Mouse (Mus musculus) heart, embryonic 14.5 days (tissue): ENCODE results near the gene Ttll1. TPM values are rescaled to one million over a fixed set of nuclear protein-coding genes. Genes with fewer than 3 reads are reported as not detected.

Source experiments
- ATAC-seq: fragments of 200-750 bp; cut with Nextera tagmentation; 2 replicates; pipeline ENCODE4 v1.8.0; 2017; ENCODE audit warnings: low read depth, moderate TSS enrichment; ENCODE audit not compliant: insufficient number of reproducible peaks, insufficient read depth, low FRiP score
- H3K27ac ChIP-seq, 2 experiments: fragments of 200-500 bp in 1 of 2; fragments of 300-500 bp in 1 of 2; sonication (generic) in 1 of 2; replicated peaks in 1 of 2; 2 replicates each; pipeline ENCODE4 v1.5.1; 2012 to 2014; ENCODE audit warnings: low read depth in 2 of 2, low read length in 2 of 2, control low read depth in 1 of 2, mild to moderate bottlenecking in 1 of 2, mixed read lengths in 1 of 2; ENCODE audit not compliant: control insufficient read depth in 1 of 2, insufficient read depth in 1 of 2
- H3K27me3 ChIP-seq: fragments of 300-500 bp; sonication (generic); 2 replicates; pipeline ENCODE4 v1.6.1; 2014; ENCODE audit warnings: mild to moderate bottlenecking, low read length, control low read depth; ENCODE audit not compliant: control insufficient read depth, insufficient read depth
- H3K36me3 ChIP-seq: fragments of 300-500 bp; sonication (generic); 2 replicates; pipeline ENCODE4 v1.6.1; 2014; ENCODE audit warnings: mild to moderate bottlenecking, control low read depth, low read length, mixed read lengths; ENCODE audit not compliant: control insufficient read depth, insufficient read depth
- H3K4me1 ChIP-seq, 2 experiments: fragments of 200-500 bp in 1 of 2; fragments of 300-500 bp in 1 of 2; sonication (generic) in 1 of 2; 2 replicates each; pipeline ENCODE4 v1.6.1; 2012 to 2014; ENCODE audit warnings: low read length in 2 of 2, control low read depth in 1 of 2, mixed read lengths in 1 of 2; ENCODE audit not compliant: control insufficient read depth in 2 of 2, insufficient read depth in 2 of 2
- H3K4me2 ChIP-seq: fragments of 300-500 bp; sonication (generic); 2 replicates; pipeline ENCODE4 v1.6.1; 2014; ENCODE audit warnings: mild to moderate bottlenecking, low read length
- H3K4me3 ChIP-seq, 2 experiments: fragments of 200-500 bp in 1 of 2; fragments of 300-500 bp in 1 of 2; sonication (generic) in 1 of 2; 2 replicates each; pipeline ENCODE4 v1.5.1; 2012 to 2014; ENCODE audit warnings: low read length in 2 of 2, mild to moderate bottlenecking in 2 of 2, control low read depth in 1 of 2, low read depth in 1 of 2, moderate library complexity in 1 of 2; ENCODE audit not compliant: control insufficient read depth in 1 of 2, insufficient read depth in 1 of 2
- H3K9ac ChIP-seq: fragments of 300-500 bp; sonication (generic); 2 replicates; pipeline ENCODE4 v1.6.1; 2014; ENCODE audit warnings: mild to moderate bottlenecking, low read length
- H3K9me3 ChIP-seq: fragments of 300-500 bp; sonication (generic); 2 replicates; pipeline ENCODE4 v1.6.1; 2016; ENCODE audit warnings: low read length, control low read depth; ENCODE audit not compliant: control insufficient read depth
- WGBS: fragments of 180-500 bp; shearing (Covaris S2); extraction: QIAGEN DNeasy Blood & Tissue Kit; methylation state at CpG from one replicate; pipeline ENCODE4 v1.1.7; 2014; 5-methylcytosine and 5-hydroxymethylcytosine counted together
- polyA plus RNA-seq: library from polyadenylated mRNA; unstranded; fragments of >200 nt; fragmentation: Nextera tagmentation; extraction: Ambion mirVana; gene quantifications from 2 replicates; pipeline ENCODE4 v1.2.1, GENCODE M21; 2014

Ttll1 gene
- polyA plus RNA-seq, 1 experiment from 2014 or later: 17.8 TPM

- WGBS: 16% methylated on average over 2 of the region's 2 CpGs
- no peak overlapping the region for H3K9ac ChIP-seq
- peak overlapping the region; percentile 16; the same call in 1 of the 2 replicates for H3K4me2 ChIP-seq
- H3K4me3 ChIP-seq: no peak overlapping the region
- H3K36me3 ChIP-seq: no peaks in the 10 kb centered on the region
- H3K9me3 ChIP-seq: no peaks in the 10 kb centered on the region
- ATAC-seq: peak; percentile 88
- peaks cover 48 to 78% of the 10 kb centered on the region in 2 experiments for H3K4me1 ChIP-seq
- no peaks in the 10 kb centered on the region for H3K27me3 ChIP-seq
- peak overlapping the region; percentile 60 to 81 for H3K27ac ChIP-seq
These were observed 64.8 kb downstream of the Ttll1 start for GRCm38 (mm10) chr15:83445908-83446307.

- Histone ChIP-seq H3K9ac (no peak overlapping the region), H3K4me3 (no peak overlapping the region), H3K36me3 (no peaks in the 10 kb centered on the region), H3K9me3 (no peaks in the 10 kb centered on the region), H3K4me1 (peaks cover 51 to 83% of the 10 kb centered on the region in 2 experiments), H3K27ac (peak overlapping the region; percentile 60 to 81), H3K27me3 (no peaks in the 10 kb centered on the region), H3K4me2 (peak overlapping the region; percentile 16; the same call in 1 of the 2 replicates)
- ATAC-seq: no peak
- WGBS: 56% methylated on average over 5 of the region's 5 CpGs
These were observed 65.3 kb downstream of the Ttll1 start for GRCm38 (mm10) chr15:83445383-83445782.

GRCm38 (mm10) chr15:83444425-83444824 lies 66.3 kb downstream of the Ttll1 start:
- peaks cover 53 to 92% of the 10 kb centered on the region in 2 experiments for H3K4me1 ChIP-seq
- no peaks in the 10 kb centered on the region for H3K27me3 ChIP-seq
- WGBS: 25% methylated on average over 6 of the region's 6 CpGs
- no peak overlapping the region for H3K4me2 ChIP-seq
- no peaks in the 10 kb centered on the region for H3K9me3 ChIP-seq
- peak overlapping the region in 1 of 2 experiments; percentile 81; a peak in 3 of 4 replicates for H3K27ac ChIP-seq
- no peak overlapping the region for H3K4me3 ChIP-seq
- H3K9ac ChIP-seq: no peak overlapping the region
- H3K36me3 ChIP-seq: no peaks in the 10 kb centered on the region
- ATAC-seq: no peak

GRCm38 (mm10) chr15:83442495-83443037 lies 68.1 kb downstream of the Ttll1 start:
- Histone ChIP-seq H3K27ac (no peak overlapping the region), H3K9ac (no peak overlapping the region), H3K4me3 (no peak overlapping the region), H3K27me3 (no peaks in the 10 kb centered on the region), H3K9me3 (no peaks in the 10 kb centered on the region), H3K4me2 (no peak overlapping the region), H3K36me3 (no peaks in the 10 kb centered on the region), H3K4me1 (peaks cover 42 to 79% of the 10 kb centered on the region in 2 experiments)
- ATAC-seq: no peak
- WGBS: 82% methylated on average over 4 of the region's 4 CpGs

GRCm38 (mm10) chr15:83440726-83441125 lies 70.0 kb downstream of the Ttll1 start:
- no peak for ATAC-seq
- 29% methylated on average over 5 of the region's 5 CpGs for WGBS

GRCm38 (mm10) chr15:83436541-83436940 lies 74.2 kb downstream of the Ttll1 start:
- no peak overlapping the region for H3K4me3 ChIP-seq
- H3K27me3 ChIP-seq: no peaks in the 10 kb centered on the region
- ATAC-seq: no peak
- no peak overlapping the region for H3K27ac ChIP-seq
- WGBS: 80% methylated on average over 9 of the region's 9 CpGs
- no peaks in the 10 kb centered on the region for H3K36me3 ChIP-seq
- no peak overlapping the region for H3K4me2 ChIP-seq
- no peak overlapping the region for H3K9ac ChIP-seq
- H3K4me1 ChIP-seq: peaks cover 30 to 62% of the 10 kb centered on the region in 2 experiments
- H3K9me3 ChIP-seq: no peaks in the 10 kb centered on the region

More at GRCm38 (mm10) chr15:83440726-83441125, 70.0 kb downstream of the Ttll1 start:
- H3K36me3 ChIP-seq: no peaks in the 10 kb centered on the region
- H3K27me3 ChIP-seq: no peaks in the 10 kb centered on the region
- no peak overlapping the region for H3K4me3 ChIP-seq
- H3K9me3 ChIP-seq: no peaks in the 10 kb centered on the region
- H3K9ac ChIP-seq: 0 out of 2 replicates have a peak overlapping the region, but pooled peaks have one; percentile 6
- H3K4me1 ChIP-seq: peaks cover 29 to 63% of the 10 kb centered on the region in 2 experiments
- peak overlapping the region; percentile 28; the same call in 1 of the 2 replicates for H3K4me2 ChIP-seq
- H3K27ac ChIP-seq: peak overlapping the region in 1 of 2 experiments; percentile 53; a peak in 3 of 4 replicates

- no peaks in the 10 kb centered on the region for H3K36me3 ChIP-seq
- H3K4me2 ChIP-seq: no peak overlapping the region
- H3K9me3 ChIP-seq: no peaks in the 10 kb centered on the region
- H3K9ac ChIP-seq: no peak overlapping the region
- no peak for ATAC-seq
- H3K27me3 ChIP-seq: no peaks in the 10 kb centered on the region
- H3K27ac ChIP-seq: no peak overlapping the region
- 62% methylated on average over 8 of the region's 8 CpGs for WGBS
- no peak overlapping the region for H3K4me3 ChIP-seq
- peaks cover 28 to 63% of the 10 kb centered on the region in 2 experiments for H3K4me1 ChIP-seq
These were observed 75.2 kb downstream of the Ttll1 start for GRCm38 (mm10) chr15:83435324-83436090.
